Mouse (Mus musculus): ENCODE results near the gene Ifna1.
"Not testable (repeated sequence)": the region's sequence is repeated elsewhere in the genome, so short reads cannot be mapped to it uniquely, and the experiment has no call there.

Gene Ifna1

GRCm38 (mm10) chr4:88849698-88850097 is at the start of gene Ifna1:
Gene Ifna1 (plus strand): TSS chr4:88850087.
- no peak for DNase-seq (ENCODE audit: low spot score in 2 of 2)

GRCm38 (mm10) chr4:88802954-88803353 is 46.9 kb upstream of the Ifna1 start, which contains the start of gene Gm13287:
Gene Gm13287 (plus strand): TSS chr4:88803254.
- not testable (repeated sequence) for DNase-seq (ENCODE audit: low spot score in 2 of 2)

- DNase-seq (ENCODE audit: low spot score in 2 of 2), result not testable (repeated sequence)
These were observed 44.7 kb upstream of the Ifna1 start, which contains the start of gene Gm13288 for GRCm38 (mm10) chr4:88805231-88805630. Gene Gm13288 (plus strand): TSS chr4:88805531.

- not testable (repeated sequence) for DNase-seq (ENCODE audit: low spot score in 2 of 2)
These were observed 44.1 kb upstream of the Ifna1 start for GRCm38 (mm10) chr4:88805761-88806160.

- DNase-seq (ENCODE audit: low spot score in 2 of 2), result no peak
These were observed 34.0 kb upstream of the Ifna1 start, which contains the start of gene Ifna7 for GRCm38 (mm10) chr4:88815928-88816327. Gene Ifna7 (plus strand): TSS chr4:88816228.

- no peak for DNase-seq (ENCODE audit: low spot score in 2 of 2)
These were observed 30.2 kb upstream of the Ifna1 start, which contains the start of gene Ifna11 for GRCm38 (mm10) chr4:88819659-88820058. Gene Ifna11 (plus strand): TSS chr4:88819959.

GRCm38 (mm10) chr4:88822995-88823394 is 26.9 kb upstream of the Ifna1 start:
- DNase-seq (ENCODE audit: low spot score in 2 of 2), result no peak

- not testable (repeated sequence) for DNase-seq (ENCODE audit: low spot score in 2 of 2)
These were observed 22.8 kb upstream of the Ifna1 start, which contains the start of gene Ifna6 for GRCm38 (mm10) chr4:88827116-88827515. Gene Ifna6 (plus strand): TSS chr4:88827416.

- peak in 1 of 2 experiments; percentile 18 for DNase-seq (ENCODE audit: low spot score in 2 of 2)
These were observed 19.4 kb upstream of the Ifna1 start for GRCm38 (mm10) chr4:88830523-88830922.

- DNase-seq (ENCODE audit: low spot score in 2 of 2), result not testable (repeated sequence)
These were observed 14.7 kb upstream of the Ifna1 start, which contains the start of gene Ifna5 for GRCm38 (mm10) chr4:88835225-88835624. Gene Ifna5 (plus strand): TSS chr4:88835525.

GRCm38 (mm10) chr4:88838828-88839227 is 11.1 kb upstream of the Ifna1 start:
- no peak for DNase-seq (ENCODE audit: low spot score in 2 of 2)

GRCm38 (mm10) chr4:88840058-88840457 is 9.8 kb upstream of the Ifna1 start:
- DNase-seq (ENCODE audit: low spot score in 2 of 2), result no peak

GRCm38 (mm10) chr4:88841438-88841911 is 8.4 kb upstream of the Ifna1 start, which contains the start of gene Ifna4:
Gene Ifna4 (plus strand): TSS chr4:88841861.
- DNase-seq (ENCODE audit: low spot score in 2 of 2), result no peak

GRCm38 (mm10) chr4:88845334-88845733 is 4.6 kb upstream of the Ifna1 start:
- no peak for DNase-seq (ENCODE audit: low spot score in 2 of 2)

- DNase-seq (ENCODE audit: low spot score in 2 of 2), result no peak
These were observed 1.3 kb downstream of the Ifna1 start for GRCm38 (mm10) chr4:88851026-88851763.

GRCm38 (mm10) chr4:88859214-88859613 is 9.3 kb downstream of the Ifna1 start:
- no peak for DNase-seq (ENCODE audit: low spot score in 2 of 2)

- no peak for DNase-seq (ENCODE audit: low spot score in 2 of 2)
These were observed 13.4 kb downstream of the Ifna1 start for GRCm38 (mm10) chr4:88863309-88863708.

- DNase-seq (ENCODE audit: low spot score in 2 of 2), result no peak
These were observed 14.7 kb downstream of the Ifna1 start for GRCm38 (mm10) chr4:88864599-88864998.

GRCm38 (mm10) chr4:88865011-88865569 is 15.2 kb downstream of the Ifna1 start:
- DNase-seq (ENCODE audit: low spot score in 2 of 2), result no peak

- DNase-seq (ENCODE audit: low spot score in 2 of 2), result peak; percentile 27 to 65
These were observed 17.6 kb downstream of the Ifna1 start for GRCm38 (mm10) chr4:88867366-88867925.

- DNase-seq (ENCODE audit: low spot score in 2 of 2), result peak; percentile 7 to 11
These were observed 18.3 kb downstream of the Ifna1 start for GRCm38 (mm10) chr4:88867926-88868911.

All from frontal cortex, postnatal 10 days (tissue).